Mouse (Mus musculus): ENCODE results near the gene Dlx4. TPM values are rescaled to one million over a fixed set of nuclear protein-coding genes. Genes with fewer than 3 reads are reported as not detected.

Gene Dlx4
- polyA plus RNA-seq, 1 experiment from 2014 or later = not detected

DNA sequence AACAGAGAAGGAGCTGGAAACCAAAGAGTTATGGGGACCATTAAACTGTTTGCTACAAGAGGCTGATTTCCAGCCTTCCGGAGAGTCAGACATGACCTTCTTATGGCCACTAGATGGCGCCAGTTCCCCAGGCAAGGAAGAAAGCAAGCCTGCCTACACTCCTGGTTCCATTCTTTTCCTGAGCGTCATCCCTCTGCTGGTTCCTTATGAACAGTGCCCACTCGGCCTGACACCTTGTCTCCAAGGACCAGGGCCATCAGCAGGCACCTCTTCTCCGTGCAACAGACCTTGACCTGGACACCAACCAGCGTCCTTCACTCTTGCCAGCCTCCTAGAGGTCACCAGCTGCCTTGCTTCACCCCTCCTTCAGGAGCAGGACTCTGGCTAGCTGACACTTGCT is 29.0 kb downstream of the Dlx4 start:
- Histone ChIP-seq H3K9ac (replicated peaks; ENCODE audit: low read depth, low read length) (no peak overlapping the region), H3K27me3 (replicated peaks; ENCODE audit: control insufficient read depth, insufficient read depth, low read length) (peaks cover 34% of the 10 kb centered on the region), H3K4me3 (replicated peaks; ENCODE audit: low read length) (no peak overlapping the region), H3K4me1 (replicated peaks; ENCODE audit: control insufficient read depth, insufficient read depth, low read length) (peaks cover 20% of the 10 kb centered on the region), H3K4me2 (ENCODE audit: low read length) (no peak overlapping the region), H3K27ac (ENCODE audit: low read length) (no peak overlapping the region), H3K36me3 (ENCODE audit: control insufficient read depth, insufficient read depth) (no peaks in the 10 kb centered on the region), H3K9me3 (ENCODE audit: control insufficient read depth, low read length) (no peaks in the 10 kb centered on the region)
- WGBS = 4% methylated on average over 6 of the region's 6 CpGs
- peak; percentile 76 for ATAC-seq

DNA sequence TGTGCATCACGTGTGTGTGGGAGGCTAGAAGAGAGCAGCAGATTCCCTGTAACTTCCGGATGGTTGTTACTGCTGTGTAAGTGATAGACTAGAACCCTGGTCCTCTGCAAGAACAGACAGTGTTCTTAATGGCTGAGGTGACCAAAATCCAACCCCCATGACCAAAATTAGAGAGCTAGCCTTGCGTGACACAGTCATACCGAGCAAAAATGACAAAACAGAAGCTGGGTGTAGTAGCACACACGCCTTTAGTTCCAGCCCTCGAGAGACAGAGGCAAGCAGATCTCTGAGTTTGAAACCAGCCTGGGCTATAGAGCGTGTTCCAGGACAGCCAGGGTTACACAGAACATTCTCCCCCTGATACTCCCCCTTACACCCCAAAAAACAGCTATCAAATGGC is 36.0 kb downstream of the Dlx4 start:
- ATAC-seq = no peak
- no peak overlapping the region for H3K27ac ChIP-seq (ENCODE audit: low read length)
- 89% methylated on average over 7 of the region's 7 CpGs for WGBS

DNA sequence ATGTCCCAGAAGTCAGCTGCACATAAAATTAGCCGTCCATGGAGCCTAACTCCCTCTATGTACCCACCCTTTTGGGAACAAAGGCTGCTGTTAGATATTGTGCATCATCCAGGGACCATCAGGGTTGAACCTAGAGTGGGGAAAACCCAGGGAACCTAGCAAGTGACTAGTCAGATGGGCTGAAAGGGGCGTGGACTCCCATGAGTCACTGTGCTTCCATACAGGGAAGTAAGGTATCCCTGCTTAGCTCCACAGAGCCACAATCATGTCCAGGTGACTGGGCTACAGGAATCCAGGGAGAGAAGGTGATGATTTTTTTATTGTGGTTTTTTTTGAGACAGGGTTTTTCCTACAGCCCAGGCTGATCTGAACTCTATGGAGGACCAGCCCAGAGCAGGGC is 37.1 kb downstream of the Dlx4 start:
- Histone ChIP-seq H3K27ac (ENCODE audit: low read length) (no peak overlapping the region), H3K9ac (replicated peaks; ENCODE audit: low read depth, low read length) (no peak overlapping the region), H3K4me2 (ENCODE audit: low read length) (no peak overlapping the region), H3K36me3 (ENCODE audit: control insufficient read depth, insufficient read depth) (no peaks in the 10 kb centered on the region), H3K27me3 (replicated peaks; ENCODE audit: control insufficient read depth, insufficient read depth, low read length) (no peaks in the 10 kb centered on the region), H3K9me3 (ENCODE audit: control insufficient read depth, low read length) (no peaks in the 10 kb centered on the region), H3K4me1 (replicated peaks; ENCODE audit: control insufficient read depth, insufficient read depth, low read length) (peaks cover 9% of the 10 kb centered on the region), H3K4me3 (replicated peaks; ENCODE audit: low read length) (no peak overlapping the region)
- no peak for ATAC-seq
- WGBS = 79% methylated on average over 2 of the region's 2 CpGs

More for the DNA sequence above, 36.0 kb downstream of the Dlx4 start:
- Histone ChIP-seq H3K4me1 (replicated peaks; ENCODE audit: control insufficient read depth, insufficient read depth, low read length) (peaks cover 9% of the 10 kb centered on the region), H3K4me2 (ENCODE audit: low read length) (no peak overlapping the region), H3K36me3 (ENCODE audit: control insufficient read depth, insufficient read depth) (no peaks in the 10 kb centered on the region), H3K9ac (replicated peaks; ENCODE audit: low read depth, low read length) (no peak overlapping the region), H3K9me3 (ENCODE audit: control insufficient read depth, low read length) (no peaks in the 10 kb centered on the region), H3K27me3 (replicated peaks; ENCODE audit: control insufficient read depth, insufficient read depth, low read length) (no peaks in the 10 kb centered on the region), H3K4me3 (replicated peaks; ENCODE audit: low read length) (no peak overlapping the region)

DNA sequence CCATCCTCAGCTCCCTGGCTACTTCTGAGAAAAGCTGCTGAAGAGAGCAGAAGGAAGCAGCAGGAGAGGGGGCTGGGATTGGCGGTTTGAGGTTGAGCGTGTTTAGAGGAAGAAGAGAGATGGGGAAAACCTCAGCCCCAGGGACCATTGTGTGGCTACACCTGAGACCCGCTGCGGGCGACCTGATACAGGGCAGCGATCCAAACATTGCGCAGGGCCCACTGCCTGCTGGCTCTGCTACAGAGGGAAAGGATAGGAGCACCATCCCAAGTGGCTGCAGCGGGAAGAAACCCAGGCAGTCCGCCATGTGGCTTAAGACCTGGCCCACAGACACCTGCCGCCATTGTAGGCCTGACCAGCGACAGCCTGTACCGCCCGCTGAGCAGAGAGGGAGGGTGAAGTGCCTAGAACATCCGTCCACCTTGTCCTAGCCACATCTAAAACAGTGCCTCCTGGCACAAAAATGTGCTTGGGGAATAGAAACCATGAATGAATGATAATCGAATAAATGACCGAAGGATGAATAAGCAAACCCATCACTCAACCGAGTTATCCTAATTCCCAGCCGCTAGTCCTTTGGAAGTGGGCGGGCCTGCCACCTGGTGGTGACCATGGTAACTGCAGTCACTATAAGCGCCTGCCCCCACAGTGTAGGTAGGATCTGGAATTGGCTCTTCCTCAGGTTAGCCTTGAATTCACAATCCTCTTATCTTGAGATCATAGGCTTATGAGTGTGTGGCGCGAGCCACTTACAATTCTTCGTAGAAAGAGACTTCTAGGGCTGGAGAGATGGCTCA is 39.4 kb downstream of the Dlx4 start:
- peaks cover 9% of the 10 kb centered on the region for H3K4me1 ChIP-seq (replicated peaks; ENCODE audit: control insufficient read depth, insufficient read depth, low read length)
- H3K27me3 ChIP-seq (replicated peaks; ENCODE audit: control insufficient read depth, insufficient read depth, low read length) = no peaks in the 10 kb centered on the region
- H3K9ac ChIP-seq (replicated peaks; ENCODE audit: low read depth, low read length) = no peak overlapping the region
- no peak overlapping the region for H3K4me3 ChIP-seq (replicated peaks; ENCODE audit: low read length)
- no peaks in the 10 kb centered on the region for H3K36me3 ChIP-seq (ENCODE audit: control insufficient read depth, insufficient read depth)
- 36% methylated on average over 23 of the region's 23 CpGs for WGBS
- no peaks in the 10 kb centered on the region for H3K9me3 ChIP-seq (ENCODE audit: control insufficient read depth, low read length)
- ATAC-seq = peak; percentile 74
- peak overlapping the region; percentile 39 for H3K4me2 ChIP-seq (ENCODE audit: low read length)
- H3K27ac ChIP-seq (ENCODE audit: low read length) = no peak overlapping the region

DNA sequence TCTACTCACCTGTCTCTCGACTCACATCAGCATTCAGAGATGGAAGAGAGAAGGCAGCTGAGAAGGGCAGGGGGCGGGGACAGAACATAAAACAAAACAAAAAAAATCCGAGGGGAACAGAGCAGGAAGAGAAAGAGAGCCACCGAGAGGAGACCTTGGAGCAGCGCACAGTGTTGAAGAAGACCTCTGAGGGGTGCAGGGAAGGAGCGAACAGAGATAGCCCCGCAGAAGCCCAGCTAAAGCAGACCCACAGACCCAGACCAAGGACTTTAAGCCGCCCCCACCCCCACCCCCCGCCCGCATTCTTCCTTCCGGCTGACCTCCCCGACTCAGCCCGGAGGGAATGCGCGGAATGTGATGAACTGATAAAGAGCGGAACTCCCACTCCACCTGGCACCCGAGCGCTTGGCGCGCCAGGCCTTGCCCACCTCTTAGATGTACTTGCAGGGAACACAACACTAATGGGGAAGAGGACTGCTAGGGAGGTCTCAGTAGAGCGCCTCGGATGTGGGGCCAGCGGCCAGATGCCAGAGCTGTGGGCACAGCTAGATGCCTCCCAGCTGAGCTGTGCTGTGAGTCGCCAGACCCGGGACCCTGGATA is 40.7 kb downstream of the Dlx4 start:
- H3K27ac ChIP-seq (ENCODE audit: low read length) = no peak overlapping the region
- H3K36me3 ChIP-seq (ENCODE audit: control insufficient read depth, insufficient read depth) = no peaks in the 10 kb centered on the region
- peak overlapping the region; percentile 11 for H3K4me2 ChIP-seq (ENCODE audit: low read length)
- no peaks in the 10 kb centered on the region for H3K9me3 ChIP-seq (ENCODE audit: control insufficient read depth, low read length)
- 0 out of 2 replicates have a peak, but pooled peaks have one; percentile 22 for ATAC-seq
- H3K4me3 ChIP-seq (replicated peaks; ENCODE audit: low read length) = no peak overlapping the region
- no peaks in the 10 kb centered on the region for H3K27me3 ChIP-seq (replicated peaks; ENCODE audit: control insufficient read depth, insufficient read depth, low read length)
- H3K4me1 ChIP-seq (replicated peaks; ENCODE audit: control insufficient read depth, insufficient read depth, low read length) = peaks cover 9% of the 10 kb centered on the region
- WGBS = 5% methylated on average over 25 of the region's 25 CpGs
- H3K9ac ChIP-seq (replicated peaks; ENCODE audit: low read depth, low read length) = no peak overlapping the region; the same call in 1 of the 2 replicates

DNA sequence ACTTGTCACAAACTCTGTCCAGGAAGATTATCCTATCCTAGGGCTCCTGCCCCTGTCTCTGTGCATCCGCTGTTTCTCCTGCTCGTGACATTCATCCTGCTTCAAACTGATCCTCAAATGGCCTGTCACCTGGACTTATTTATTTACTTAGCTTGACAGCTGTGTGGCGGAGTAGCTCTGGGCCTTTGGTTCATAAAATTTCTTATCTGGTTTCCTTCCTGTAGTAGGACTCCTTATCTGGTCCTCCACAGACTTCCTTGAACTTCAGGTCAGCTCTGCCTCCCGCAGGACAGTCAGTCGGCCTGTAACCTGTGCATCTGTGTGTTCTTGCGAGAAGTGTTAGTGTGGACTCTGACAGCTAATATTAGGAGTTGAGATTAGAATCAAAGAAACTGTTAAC is 41.8 kb downstream of the Dlx4 start:
- no peaks in the 10 kb centered on the region for H3K27me3 ChIP-seq (replicated peaks; ENCODE audit: control insufficient read depth, insufficient read depth, low read length)
- 80% methylated on average over 6 of the region's 6 CpGs for WGBS
- peaks cover 9% of the 10 kb centered on the region for H3K4me1 ChIP-seq (replicated peaks; ENCODE audit: control insufficient read depth, insufficient read depth, low read length)
- ATAC-seq = no peak
- H3K9ac ChIP-seq (replicated peaks; ENCODE audit: low read depth, low read length) = no peak overlapping the region
- H3K9me3 ChIP-seq (ENCODE audit: control insufficient read depth, low read length) = no peaks in the 10 kb centered on the region
- no peak overlapping the region for H3K4me2 ChIP-seq (ENCODE audit: low read length)
- H3K4me3 ChIP-seq (replicated peaks; ENCODE audit: low read length) = no peak overlapping the region
- H3K27ac ChIP-seq (ENCODE audit: low read length) = no peak overlapping the region
- H3K36me3 ChIP-seq (ENCODE audit: control insufficient read depth, insufficient read depth) = no peaks in the 10 kb centered on the region

DNA sequence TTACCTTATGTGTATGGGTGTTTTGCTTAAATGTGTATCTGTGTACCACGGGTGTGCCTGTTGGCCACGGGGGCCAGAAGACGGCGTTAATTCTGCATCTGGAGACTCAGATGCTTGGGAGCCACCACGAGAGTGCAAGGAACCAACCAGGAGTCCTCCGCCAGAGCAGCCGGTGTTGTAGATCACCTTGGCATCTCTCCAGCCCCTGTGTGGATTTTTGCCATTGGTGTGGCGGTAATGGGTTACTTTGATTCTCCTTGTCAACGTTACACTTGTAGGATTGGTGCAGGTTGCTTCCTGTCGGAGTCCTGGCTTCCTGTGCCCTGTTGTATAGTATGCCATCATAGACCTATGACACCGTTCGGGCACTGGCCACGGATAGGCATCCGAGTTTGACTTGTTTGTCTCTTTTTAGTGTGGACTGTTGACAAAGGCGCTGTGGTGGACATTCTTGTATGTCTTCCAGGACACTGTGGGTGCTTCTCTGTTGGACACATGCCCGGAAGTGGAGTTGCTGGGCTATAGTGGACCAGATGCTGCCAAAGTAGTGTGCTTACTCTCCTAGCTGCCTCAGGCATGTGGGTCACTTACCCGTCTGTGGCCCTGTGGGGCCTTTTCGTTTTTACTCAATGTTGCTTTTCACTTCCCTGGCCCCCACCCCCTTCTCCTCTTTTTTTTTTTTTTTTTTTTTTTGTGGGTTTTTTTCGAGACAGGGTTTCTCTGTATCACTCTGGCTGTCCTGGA is 43.7 kb downstream of the Dlx4 start:
- 86% methylated on average over 19 of the region's 19 CpGs for WGBS
- no peak overlapping the region for H3K27ac ChIP-seq (ENCODE audit: low read length)
- no peak overlapping the region for H3K4me3 ChIP-seq (replicated peaks; ENCODE audit: low read length)
- H3K9ac ChIP-seq (replicated peaks; ENCODE audit: low read depth, low read length) = no peak overlapping the region
- no peaks in the 10 kb centered on the region for H3K36me3 ChIP-seq (ENCODE audit: control insufficient read depth, insufficient read depth)
- H3K4me1 ChIP-seq (replicated peaks; ENCODE audit: control insufficient read depth, insufficient read depth, low read length) = peaks cover 9% of the 10 kb centered on the region
- ATAC-seq = no peak
- H3K4me2 ChIP-seq (ENCODE audit: low read length) = no peak overlapping the region
- no peaks in the 10 kb centered on the region for H3K9me3 ChIP-seq (ENCODE audit: control insufficient read depth, low read length)
- no peaks in the 10 kb centered on the region for H3K27me3 ChIP-seq (replicated peaks; ENCODE audit: control insufficient read depth, insufficient read depth, low read length)

DNA sequence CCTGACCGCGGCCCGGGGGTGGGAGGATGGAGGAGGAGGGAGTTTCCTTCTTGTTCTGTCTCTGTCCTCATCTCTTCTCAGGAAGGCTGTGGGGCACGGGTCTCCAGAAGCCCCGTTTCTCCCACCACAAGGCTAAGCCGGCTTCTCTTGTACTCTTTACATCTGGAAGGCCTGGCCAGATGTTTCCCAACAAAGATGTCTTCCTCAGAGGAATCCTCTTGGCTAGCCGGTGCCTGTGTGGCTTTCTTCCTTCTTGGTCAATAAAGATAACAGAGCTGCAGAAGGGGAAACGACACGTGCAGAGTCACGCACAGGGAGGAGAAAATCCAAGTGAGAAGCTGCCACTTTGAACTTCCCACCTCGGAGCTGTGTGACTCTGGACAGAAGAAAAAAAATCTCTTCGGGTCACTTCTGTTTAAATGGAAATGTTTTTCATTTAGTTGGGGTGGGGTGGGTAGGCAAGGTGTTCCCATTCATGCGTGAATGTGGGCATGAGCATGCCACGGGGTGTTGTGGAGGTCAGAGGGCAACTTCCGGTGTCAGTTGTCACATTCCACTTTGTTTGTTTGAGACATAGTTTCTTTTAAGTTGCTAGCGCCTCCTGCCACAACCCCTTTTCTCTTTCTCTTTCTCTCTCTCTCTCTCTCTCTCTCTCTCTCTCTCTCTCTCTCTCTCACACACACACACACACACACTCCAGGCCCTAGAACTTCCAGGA is 44.8 kb downstream of the Dlx4 start:
- 53% methylated on average over 16 of the region's 16 CpGs for WGBS
- Histone ChIP-seq H3K9ac (replicated peaks; ENCODE audit: low read depth, low read length) (no peak overlapping the region), H3K36me3 (ENCODE audit: control insufficient read depth, insufficient read depth) (no peaks in the 10 kb centered on the region), H3K4me2 (ENCODE audit: low read length) (no peak overlapping the region), H3K9me3 (ENCODE audit: control insufficient read depth, low read length) (no peaks in the 10 kb centered on the region), H3K27me3 (replicated peaks; ENCODE audit: control insufficient read depth, insufficient read depth, low read length) (no peaks in the 10 kb centered on the region), H3K27ac (ENCODE audit: low read length) (no peak overlapping the region), H3K4me3 (replicated peaks; ENCODE audit: low read length) (no peak overlapping the region), H3K4me1 (replicated peaks; ENCODE audit: control insufficient read depth, insufficient read depth, low read length) (peaks cover 4% of the 10 kb centered on the region)
- no peak for ATAC-seq

DNA sequence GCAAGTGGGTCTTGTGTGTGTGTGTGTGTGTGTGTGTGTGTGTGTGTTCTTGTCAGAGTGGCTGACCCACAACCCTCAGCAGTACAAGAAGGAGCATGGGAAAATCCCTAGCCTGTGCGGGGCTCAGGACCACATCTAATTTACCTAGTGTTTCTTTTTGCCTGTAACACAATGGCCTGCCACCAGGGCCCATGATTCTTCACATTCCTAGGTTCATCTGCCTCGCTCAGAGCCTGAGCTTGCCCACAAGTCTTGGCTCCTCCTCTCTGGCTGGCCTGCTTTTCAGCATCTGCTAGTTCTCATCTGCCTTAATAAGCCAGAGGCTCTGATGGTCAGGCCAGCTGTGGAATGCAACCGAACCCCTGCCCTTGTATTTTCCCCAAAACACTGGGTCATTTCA is 45.7 kb downstream of the Dlx4 start:
- 39% methylated on average over 3 of the region's 3 CpGs for WGBS
- Histone ChIP-seq H3K4me3 (replicated peaks; ENCODE audit: low read length) (no peak overlapping the region), H3K9me3 (ENCODE audit: control insufficient read depth, low read length) (no peaks in the 10 kb centered on the region), H3K9ac (replicated peaks; ENCODE audit: low read depth, low read length) (no peak overlapping the region), H3K27me3 (replicated peaks; ENCODE audit: control insufficient read depth, insufficient read depth, low read length) (no peaks in the 10 kb centered on the region), H3K36me3 (ENCODE audit: control insufficient read depth, insufficient read depth) (no peaks in the 10 kb centered on the region), H3K4me2 (ENCODE audit: low read length) (no peak overlapping the region), H3K4me1 (replicated peaks; ENCODE audit: control insufficient read depth, insufficient read depth, low read length) (peaks cover 1% of the 10 kb centered on the region), H3K27ac (ENCODE audit: low read length) (no peak overlapping the region)
- no peak for ATAC-seq
